Mouse (Mus musculus) hindbrain, embryonic 11.5 days (tissue): Measurements from ENCODE around the gene Ppp6r3. TPM values are rescaled to one million over a fixed set of nuclear protein-coding genes. Genes with fewer than 3 reads are reported as not detected.

Experiments
- ATAC-seq: fragments of 200-750 bp; cut with Nextera tagmentation; 2 replicates; pipeline ENCODE4 v1.8.0; 2017; ENCODE audit warnings: mild to moderate bottlenecking, moderate TSS enrichment, moderate library complexity; ENCODE audit not compliant: low FRiP score
- DNase-seq: peaks from one replicate; pipeline ENCODE4 v3.0.0-alpha.2; 2015; ENCODE audit warnings: low spot score
- H3K27ac ChIP-seq: fragments of 300-500 bp; sonication (generic); 2 replicates; pipeline ENCODE4 v1.5.1; 2014; ENCODE audit warnings: mild to moderate bottlenecking, low read depth, low read length
- H3K27me3 ChIP-seq: fragments of 300-500 bp; sonication (generic); 2 replicates; pipeline ENCODE4 v1.6.1; 2014; ENCODE audit warnings: mild to moderate bottlenecking, low read length, moderate library complexity, mixed read lengths; ENCODE audit not compliant: control insufficient read depth, insufficient read depth
- H3K36me3 ChIP-seq: fragments of 300-500 bp; sonication (generic); 2 replicates; pipeline ENCODE4 v1.6.1; 2014; ENCODE audit warnings: mild to moderate bottlenecking, low read length, moderate library complexity, mixed read lengths; ENCODE audit not compliant: control insufficient read depth, insufficient read depth
- H3K4me1 ChIP-seq: fragments of 300-500 bp; sonication (generic); replicated peaks from 2 replicates; pipeline ENCODE4 v1.6.1; 2014; ENCODE audit warnings: low read length, mixed read lengths; ENCODE audit not compliant: control insufficient read depth, insufficient read depth
- H3K4me2 ChIP-seq: fragments of 300-500 bp; sonication (generic); replicated peaks from 2 replicates; pipeline ENCODE4 v1.6.1; 2014; ENCODE audit warnings: mild to moderate bottlenecking, low read depth, low read length
- H3K4me3 ChIP-seq: fragments of 300-500 bp; sonication (generic); 2 replicates; pipeline ENCODE4 v1.5.1; 2014; ENCODE audit warnings: low read depth, low read length
- H3K9ac ChIP-seq: fragments of 300-500 bp; sonication (generic); 2 replicates; pipeline ENCODE4 v1.6.1; 2014; ENCODE audit warnings: low read depth, low read length
- H3K9me3 ChIP-seq: fragments of 300-500 bp; sonication (generic); 2 replicates; pipeline ENCODE4 v1.6.1; 2016; ENCODE audit warnings: low read length; ENCODE audit not compliant: control insufficient read depth
- WGBS: fragments of 180-500 bp; shearing (Covaris S2); extraction: QIAGEN DNeasy Blood & Tissue Kit; methylation state at CpG from one replicate; pipeline ENCODE4 v1.1.7; 2014; 5-methylcytosine and 5-hydroxymethylcytosine counted together
- polyA plus RNA-seq: library from polyadenylated mRNA; unstranded; fragments of >200 nt; fragmentation: Nextera tagmentation; extraction: Ambion mirVana; gene quantifications from 2 replicates; pipeline ENCODE4 v1.2.1, GENCODE M21; 2014

The Ppp6r3 gene
- polyA plus RNA-seq, 1 experiment from 2014 or later, result 74.8 TPM

DNA sequence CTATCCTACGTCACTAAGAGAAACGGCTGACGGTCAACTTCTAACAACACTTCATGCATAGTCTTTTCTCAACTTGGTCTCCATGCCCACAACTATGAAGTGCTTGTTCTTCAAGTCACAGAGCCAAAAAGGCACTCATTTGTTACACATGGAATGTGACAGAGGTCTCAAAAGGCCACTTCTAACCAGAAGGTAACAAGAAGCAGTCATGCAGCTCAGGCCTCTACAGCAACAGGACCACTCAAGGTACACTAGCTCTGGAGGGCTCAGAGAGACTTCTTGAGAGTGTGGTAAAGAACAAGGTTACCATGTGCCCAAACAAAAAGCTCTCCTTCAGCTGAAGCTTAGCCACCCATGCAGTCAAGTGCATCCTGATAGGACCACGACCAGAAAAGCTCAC lies 46.9 kb downstream of the Ppp6r3 start:
- Histone ChIP-seq H3K9ac (no peak overlapping the region), H3K27ac (no peak overlapping the region), H3K4me3 (no peak overlapping the region), H3K36me3 (no peaks in the 10 kb centered on the region), H3K4me1 (no peaks in the 10 kb centered on the region), H3K9me3 (no peaks in the 10 kb centered on the region), H3K4me2 (no peak overlapping the region), H3K27me3 (no peaks in the 10 kb centered on the region)
- no peak for ATAC-seq
- no peak for DNase-seq
- 93% methylated on average over 4 of the region's 4 CpGs for WGBS

GRCm38 (mm10) chr19:3527531-3527930 lies 48.0 kb downstream of the Ppp6r3 start:
- WGBS, result 99% methylated on average over 4 of the region's 4 CpGs
- Histone ChIP-seq H3K9ac (no peak overlapping the region), H3K4me2 (no peak overlapping the region), H3K27ac (no peak overlapping the region), H3K4me3 (no peak overlapping the region), H3K36me3 (no peaks in the 10 kb centered on the region), H3K27me3 (no peaks in the 10 kb centered on the region), H3K9me3 (no peaks in the 10 kb centered on the region), H3K4me1 (no peaks in the 10 kb centered on the region)
- no peak for DNase-seq
- no peak for ATAC-seq

DNA sequence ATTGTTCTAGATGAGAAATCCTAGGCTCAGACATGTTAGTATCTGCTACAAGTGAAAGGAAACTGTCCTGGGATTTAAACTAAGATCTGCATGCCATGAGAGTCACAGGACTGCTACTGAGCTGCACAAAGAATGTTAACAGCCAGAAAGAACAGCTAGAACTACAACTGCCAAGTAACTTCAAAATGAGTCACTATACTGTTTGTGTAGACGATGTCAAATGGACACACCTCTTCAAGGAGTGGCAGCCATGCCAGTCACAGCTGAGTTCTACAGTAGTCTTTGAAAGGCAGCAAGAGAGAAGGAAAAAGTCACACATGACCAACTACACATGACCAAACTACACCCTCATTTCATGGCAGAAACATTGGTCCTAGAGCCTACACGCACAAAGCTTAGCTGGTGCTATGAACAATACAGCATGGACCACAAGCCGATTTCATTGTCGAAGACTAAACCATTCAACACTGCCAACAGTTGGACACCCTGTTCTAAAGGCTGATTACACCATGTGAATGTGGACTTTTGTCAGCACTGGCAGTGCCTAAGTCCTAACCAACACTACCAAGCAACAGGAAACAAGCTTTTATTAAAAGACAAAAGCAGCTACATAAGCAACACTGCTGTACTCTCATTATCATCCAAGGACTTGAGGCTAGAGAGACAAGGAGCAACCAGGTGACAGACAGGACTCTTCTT lies 55.9 kb downstream of the Ppp6r3 start:
- H3K27me3 ChIP-seq, result no peaks in the 10 kb centered on the region
- H3K9ac ChIP-seq, result no peak overlapping the region
- no peaks in the 10 kb centered on the region for H3K9me3 ChIP-seq
- WGBS, result 97% methylated on average over 4 of the region's 4 CpGs
- no peak overlapping the region for H3K27ac ChIP-seq
- H3K36me3 ChIP-seq, result 0 out of 2 replicates have a peak, but pooled peaks cover 2% of the 10 kb centered on the region
- no peaks in the 10 kb centered on the region for H3K4me1 ChIP-seq
- ATAC-seq (no peak), DNase-seq (no peak)
- H3K4me3 ChIP-seq, result no peak overlapping the region
- no peak overlapping the region for H3K4me2 ChIP-seq

GRCm38 (mm10) chr19:3497216-3497615 lies 78.3 kb downstream of the Ppp6r3 start:
- DNase-seq, result no peak
- Histone ChIP-seq H3K4me2 (no peak overlapping the region), H3K4me1 (no peaks in the 10 kb centered on the region), H3K4me3 (no peak overlapping the region), H3K27me3 (no peaks in the 10 kb centered on the region), H3K27ac (no peak overlapping the region), H3K9ac (no peak overlapping the region), H3K9me3 (no peaks in the 10 kb centered on the region), H3K36me3 (0 out of 2 replicates have a peak, but pooled peaks cover 6% of the 10 kb centered on the region)
- no peak for ATAC-seq
- WGBS, result 95% methylated on average over 3 of the region's 3 CpGs

- H3K4me2 ChIP-seq, result no peak overlapping the region
- no peak overlapping the region for H3K9ac ChIP-seq
- ATAC-seq (no peak), DNase-seq (no peak)
- WGBS, result 96% methylated on average over 4 of the region's 4 CpGs
- peaks cover 11% of the 10 kb centered on the region for H3K36me3 ChIP-seq
- H3K27ac ChIP-seq, result no peak overlapping the region
- H3K4me1 ChIP-seq, result no peaks in the 10 kb centered on the region
- H3K4me3 ChIP-seq, result no peak overlapping the region
- H3K9me3 ChIP-seq, result no peaks in the 10 kb centered on the region
- no peaks in the 10 kb centered on the region for H3K27me3 ChIP-seq
Observed at GRCm38 (mm10) chr19:3489826-3490225, 85.7 kb downstream of the Ppp6r3 start.

GRCm38 (mm10) chr19:3482831-3483230 lies 92.7 kb downstream of the Ppp6r3 start:
- Histone ChIP-seq H3K27ac (no peak overlapping the region), H3K9ac (no peak overlapping the region), H3K9me3 (no peaks in the 10 kb centered on the region), H3K4me3 (no peak overlapping the region), H3K27me3 (no peaks in the 10 kb centered on the region), H3K36me3 (peaks cover 16% of the 10 kb centered on the region), H3K4me1 (no peaks in the 10 kb centered on the region), H3K4me2 (no peak overlapping the region)
- ATAC-seq (no peak), DNase-seq (no peak)
- 98% methylated on average over 7 of the region's 7 CpGs for WGBS

DNA sequence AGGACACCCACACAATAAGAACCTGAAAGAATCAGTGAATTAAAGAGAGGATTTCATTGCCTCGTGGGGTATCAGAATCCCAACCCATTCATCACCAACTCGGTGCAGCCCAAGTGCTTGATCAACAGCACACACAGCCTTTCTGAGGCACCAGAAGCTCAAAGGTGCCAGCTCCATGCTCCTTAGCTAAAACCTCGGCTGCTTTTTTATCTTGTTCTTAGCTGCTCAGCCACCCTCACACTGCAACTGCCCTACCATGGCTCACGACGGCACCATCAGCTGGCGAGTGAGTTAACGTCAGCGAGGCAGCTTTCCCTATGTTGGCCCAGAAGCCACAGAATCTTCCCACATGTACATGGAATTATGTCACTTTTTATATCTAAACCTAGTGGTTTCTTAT lies 95.4 kb downstream of the Ppp6r3 start:
- Histone ChIP-seq H3K36me3 (0 out of 2 replicates have a peak, but pooled peaks cover 5% of the 10 kb centered on the region), H3K4me1 (no peaks in the 10 kb centered on the region)
- 93% methylated on average over 8 of the region's 8 CpGs for WGBS

GRCm38 (mm10) chr19:3476996-3477395 lies 98.6 kb downstream of the Ppp6r3 start:
- Histone ChIP-seq H3K4me3 (no peak overlapping the region), H3K4me1 (no peaks in the 10 kb centered on the region), H3K9me3 (no peaks in the 10 kb centered on the region), H3K4me2 (no peak overlapping the region), H3K27me3 (no peaks in the 10 kb centered on the region), H3K36me3 (no peaks in the 10 kb centered on the region), H3K9ac (no peak overlapping the region), H3K27ac (no peak overlapping the region)
- DNase-seq (no peak), ATAC-seq (no peak)
- over 99% methylated on average over 3 of the region's 3 CpGs for WGBS

More for the DNA sequence above, 95.4 kb downstream of the Ppp6r3 start:
- no peak for ATAC-seq
- DNase-seq, result no peak
- no peak overlapping the region for H3K27ac ChIP-seq
- H3K9me3 ChIP-seq, result no peaks in the 10 kb centered on the region
- H3K4me2 ChIP-seq, result no peak overlapping the region
- H3K9ac ChIP-seq, result no peak overlapping the region
- H3K27me3 ChIP-seq, result no peaks in the 10 kb centered on the region
- H3K4me3 ChIP-seq, result no peak overlapping the region

- peaks cover 21% of the 10 kb centered on the region for H3K36me3 ChIP-seq
- no peaks in the 10 kb centered on the region for H3K27me3 ChIP-seq
- ATAC-seq, result no peak
- 96% methylated on average over 2 of the region's 2 CpGs for WGBS
- no peak for DNase-seq
- no peak overlapping the region for H3K27ac ChIP-seq
- H3K4me2 ChIP-seq, result no peak overlapping the region
- no peak overlapping the region for H3K9ac ChIP-seq
- H3K4me1 ChIP-seq, result no peaks in the 10 kb centered on the region
- no peak overlapping the region for H3K4me3 ChIP-seq
- H3K9me3 ChIP-seq, result no peaks in the 10 kb centered on the region
Observed at GRCm38 (mm10) chr19:3471218-3471617, 104.3 kb downstream of the Ppp6r3 start.
